Mouse (Mus musculus): ENCODE results near the gene Pms2. TPM values are rescaled to one million over a fixed set of nuclear protein-coding genes. Genes with fewer than 3 reads are reported as not detected.

Pms2 gene
- 18.8 and 21.6 TPM in 2 replicates for polyA plus RNA-seq (2012; rRNA removed)

GRCm38 (mm10) chr5:143909417-143910400 lies at the start of gene Pms2, which contains the start of gene Aimp2:
Pms2 (plus strand) TSS chr5:143909964.
Aimp2 (minus strand) TSS chr5:143909847.

GRCm38 (mm10) chr5:143897635-143898330 lies 12.0 kb upstream of the Pms2 start, which contains the start of gene Ankrd61:
Ankrd61 (minus strand) TSS chr5:143897685.

GRCm38 (mm10) chr5:143927875-143928274 lies 18.1 kb downstream of the Pms2 start, which contains the start of gene Gm42421:
Gm42421 (plus strand) TSS chr5:143928175.

GRCm38 (mm10) chr5:143932831-143933230 lies 23.1 kb downstream of the Pms2 start, which contains the start of gene Rsph10b:
Rsph10b (plus strand) TSS chr5:143933035.

Other genes starting within 250 kb of the Pms2 start
- gene Usp42, start 177.7 kb upstream of the Pms2 start, polyA plus RNA-seq (2012; rRNA removed): 19.1 and 21.9 TPM in 2 replicates
- gene Eif2ak1, start 92.2 kb upstream of the Pms2 start, polyA plus RNA-seq (2012; rRNA removed): 21.1 and 28.6 TPM in 2 replicates
- gene Ankrd61, start 12.3 kb upstream of the Pms2 start, polyA plus RNA-seq (2012; rRNA removed): 0.23 and 0.41 TPM in 2 replicates
- gene Aimp2, start 117 bp upstream of the Pms2 start, polyA plus RNA-seq (2012; rRNA removed): 60.2 and 80.2 TPM in 2 replicates
- 1.7 and 2.8 TPM in 2 replicates for gene Gm42421, start 18.2 kb downstream of the Pms2 start, polyA plus RNA-seq (2012; rRNA removed)
- gene Rsph10b, start 23.1 kb downstream of the Pms2 start, polyA plus RNA-seq (2012; rRNA removed): 3.7 TPM in 2 replicates
- 53.6 and 65.0 TPM in 2 replicates for gene Ccz1, start 104.9 kb downstream of the Pms2 start, polyA plus RNA-seq (2012; rRNA removed)
- not detected in 2 replicates for gene Ocm, start 116.7 kb downstream of the Pms2 start, polyA plus RNA-seq (2012; rRNA removed)
- 10.7 and 11.7 TPM in 2 replicates for gene Lmtk2, start 190.5 kb downstream of the Pms2 start, polyA plus RNA-seq (2012; rRNA removed)

All from central nervous system, embryonic 11.5 days (tissue).